Mouse (Mus musculus): ENCODE results near the gene Olfr813. TPM values are rescaled to one million over a fixed set of nuclear protein-coding genes. Genes with fewer than 3 reads are reported as not detected.

Olfr813 gene
- polyA plus RNA-seq (2017; shearing (Covaris generic)), result not detected

GRCm38 (mm10) chr10:129855067-129855466 is at the start of gene Olfr813:
Gene Olfr813 (plus strand): TSS chr10:129855367.

GRCm38 (mm10) chr10:129845994-129846393 is 9.2 kb upstream of the Olfr813 start, which contains the start of gene Olfr812:
Gene Olfr812 (minus strand): TSS chr10:129846094.

GRCm38 (mm10) chr10:129879751-129880150 is 24.6 kb downstream of the Olfr813 start, which contains the start of gene Olfr814:
Gene Olfr814 (minus strand): TSS chr10:129879851.

GRCm38 (mm10) chr10:129905767-129906166 is 50.6 kb downstream of the Olfr813 start, which contains the start of gene Olfr815:
Gene Olfr815 (minus strand): TSS chr10:129905867.

Other genes starting within 250 kb of the Olfr813 start
- under 1 TPM in 1 of 2 experiments, not detected in 1; 0.07 TPM for gene Olfr796, start 242.8 kb upstream of the Olfr813 start, polyA plus RNA-seq (2017; shearing (Covaris generic))
- gene Olfr798, start 227.4 kb upstream of the Olfr813 start, polyA plus RNA-seq (2017; shearing (Covaris generic)), result not detected
- gene Olfr799, start 217.9 kb upstream of the Olfr813 start, polyA plus RNA-seq (2017; shearing (Covaris generic)), result under 1 TPM in 1 of 2 experiments, not detected in 1; 0.18 TPM
- not detected for gene Olfr800, start 197.7 kb upstream of the Olfr813 start, polyA plus RNA-seq (2017; shearing (Covaris generic))
- gene Olfr801, start 181.5 kb upstream of the Olfr813 start, polyA plus RNA-seq (2017; shearing (Covaris generic)), result under 1 TPM in 1 of 2 experiments, not detected in 1; 0.30 TPM
- gene Olfr802, start 167.2 kb upstream of the Olfr813 start, polyA plus RNA-seq (2017; shearing (Covaris generic)), result not detected
- gene Olfr803, start 161.1 kb upstream of the Olfr813 start, polyA plus RNA-seq (2017; shearing (Covaris generic)), result not detected
- not detected for gene Olfr804, start 152.2 kb upstream of the Olfr813 start, polyA plus RNA-seq (2017; shearing (Covaris generic))
- gene Olfr805, start 126.0 kb upstream of the Olfr813 start, polyA plus RNA-seq (2017; shearing (Covaris generic)), result not detected
- not detected for gene Olfr806, start 113.4 kb upstream of the Olfr813 start, polyA plus RNA-seq (2017; shearing (Covaris generic))
- not detected for gene Olfr807, start 97.6 kb upstream of the Olfr813 start, polyA plus RNA-seq (2017; shearing (Covaris generic))
- gene Olfr808, start 89.9 kb upstream of the Olfr813 start, polyA plus RNA-seq (2017; shearing (Covaris generic)), result not detected
- not detected for gene Olfr809, start 80.7 kb upstream of the Olfr813 start, polyA plus RNA-seq (2017; shearing (Covaris generic))
- not detected for gene Olfr810, start 60.5 kb upstream of the Olfr813 start, polyA plus RNA-seq (2017; shearing (Covaris generic))
- gene Olfr811, start 51.0 kb upstream of the Olfr813 start, polyA plus RNA-seq (2017; shearing (Covaris generic)), result not detected
- gene Olfr812, start 9.3 kb upstream of the Olfr813 start, polyA plus RNA-seq (2017; shearing (Covaris generic)), result under 1 TPM; 0.17 to 0.42 TPM
- gene Olfr814, start 24.5 kb downstream of the Olfr813 start, polyA plus RNA-seq (2017; shearing (Covaris generic)), result under 1 TPM in 1 of 2 experiments, not detected in 1; 0.04 TPM
- gene Olfr815, start 50.5 kb downstream of the Olfr813 start, polyA plus RNA-seq (2017; shearing (Covaris generic)), result under 1 TPM in 1 of 2 experiments, not detected in 1; 0.27 TPM
- gene Olfr816, start 60.2 kb downstream of the Olfr813 start, polyA plus RNA-seq (2017; shearing (Covaris generic)), result under 1 TPM in 1 of 2 experiments, not detected in 1; 0.28 TPM
- not detected for gene Olfr818, start 93.7 kb downstream of the Olfr813 start, polyA plus RNA-seq (2017; shearing (Covaris generic))
- gene Olfr819, start 111.9 kb downstream of the Olfr813 start, polyA plus RNA-seq (2017; shearing (Covaris generic)), result not detected
- gene Olfr247, start 120.8 kb downstream of the Olfr813 start, polyA plus RNA-seq (2017; shearing (Covaris generic)), result under 1 TPM in 1 of 2 experiments, not detected in 1; 0.17 TPM
- gene Gm10310, start 129.7 kb downstream of the Olfr813 start, polyA plus RNA-seq (2017; shearing (Covaris generic)), result under 1 TPM in 1 of 2 experiments, not detected in 1; 0.23 TPM
- not detected for gene Olfr820, start 157.3 kb downstream of the Olfr813 start, polyA plus RNA-seq (2017; shearing (Covaris generic))
- gene Olfr821, start 175.0 kb downstream of the Olfr813 start, polyA plus RNA-seq (2017; shearing (Covaris generic)), result not detected
- under 1 TPM; 0.07 to 0.20 TPM for gene Olfr822, start 215.8 kb downstream of the Olfr813 start, polyA plus RNA-seq (2017; shearing (Covaris generic))